ENCODE assay signal across 23 mouse cellular contexts in the genomic region with DNA sequence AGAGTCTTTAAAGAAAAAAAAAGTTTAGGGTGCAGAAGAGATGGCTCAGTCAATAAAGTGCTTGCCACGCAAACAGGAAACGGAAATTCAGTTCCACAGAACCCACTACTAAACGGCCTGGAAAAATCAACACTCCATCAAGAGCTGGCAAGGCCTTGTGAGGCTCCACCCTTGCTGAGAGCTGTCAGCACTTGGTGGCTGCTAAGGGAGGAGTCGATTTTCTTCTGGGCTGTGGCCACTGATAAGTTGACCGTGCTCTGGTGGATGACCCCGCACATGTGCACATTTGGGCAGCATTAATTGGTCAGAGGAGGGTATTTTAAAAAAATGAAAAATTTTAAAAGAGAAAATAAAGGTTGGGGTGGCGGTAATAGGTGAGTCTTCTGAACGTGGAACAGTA.
DNase-seq lines count a peak whose midpoint lies in the region; ATAC-seq and TF ChIP-seq lines count a peak whose summit lies in the region.
"Had no signal": no experiment of that assay in that cellular context is flagged by ENCODE, and none has a peak within 500 bp of the region (broad histone marks: within the 10 kb centered on the region; RNA-seq: fewer than 3 reads in every experiment).

No protein-coding gene starts in this region.

- H3K79me2 ChIP-seq in heart, adult 2 months (replicated peaks; ENCODE audit: control insufficient read depth, insufficient read depth, low read length) = no peaks in the 10 kb centered on the region

- no peak overlapping the region for H3K4me3 ChIP-seq in gastrocnemius, adult 2 months
- no peak overlapping the region for H3K4me3 ChIP-seq in heart, embryonic 12.5 days
- no peak overlapping the region for H3K4me3 ChIP-seq in heart, adult 2 months
- H3K4me3 ChIP-seq: embryonic facial prominence, embryonic 10.5 days; embryonic facial prominence, embryonic 12.5 days; forebrain, embryonic 13.5 days; forebrain, embryonic 15.5 days had no signal

- H3K27ac ChIP-seq in gastrocnemius, adult 2 months = no peak overlapping the region
- H3K27ac ChIP-seq in heart, embryonic 12.5 days (ENCODE audit: poor library complexity, severe bottlenecking) = no peak overlapping the region
- no peak overlapping the region for H3K27ac ChIP-seq in heart, adult 2 months
- H3K27ac ChIP-seq: embryonic facial prominence, embryonic 10.5 days; embryonic facial prominence, embryonic 12.5 days; forebrain, embryonic 13.5 days; forebrain, embryonic 15.5 days had no signal

- H3K36me3 ChIP-seq in heart, embryonic 12.5 days = no peaks in the 10 kb centered on the region
- H3K36me3 ChIP-seq in heart, adult 2 months (ENCODE audit: control insufficient read depth, insufficient read depth, low read length) = no peaks in the 10 kb centered on the region
- H3K36me3 ChIP-seq: embryonic facial prominence, embryonic 10.5 days; embryonic facial prominence, embryonic 12.5 days; forebrain, embryonic 15.5 days; G1E had no signal

- 31% methylated on average over 8 of the region's 8 CpGs for WGBS in heart, embryonic 12.5 days
- 30% methylated on average over 8 of the region's 8 CpGs for WGBS in heart, adult 2 months

- ATAC-seq in heart, embryonic 12.5 days (ENCODE audit: insufficient number of reproducible peaks, low FRiP score) = peak; percentile 61; the same call in 1 of the 2 replicates
- ATAC-seq: activated CD4-positive, CD25-positive, alpha-beta regulatory T cell, adult 4 months; CD4-positive, CD25-positive, alpha-beta regulatory T cell, adult 4 months; forebrain, embryonic 13.5 days; forebrain, embryonic 15.5 days; Patski had no signal

- no peak overlapping the region for H3K4me2 ChIP-seq in heart, embryonic 12.5 days
- H3K4me2 ChIP-seq: embryonic facial prominence, embryonic 12.5 days; forebrain, embryonic 13.5 days; forebrain, embryonic 15.5 days had no signal

- DNase-seq in gastrocnemius, adult 2 months = peak; percentile 26
- no peak for DNase-seq in gastrocnemius, adult 8-10 months (ENCODE audit: low spot score in 2 of 2)
- DNase-seq in heart, adult 11 months = no peak
- DNase-seq in heart, postnatal 4 days = peak; percentile 8
- DNase-seq in heart, adult 2 months = no peak
- DNase-seq: adrenal gland, adult 8-10 months; adrenal gland, postnatal 14 days; adrenal gland, postnatal 36 days; B cell, adult 2 months; cerebellum, adult 11-12 months; cerebellum, adult 2 months; cerebellum, adult 9-10 months; cerebellum, postnatal 10 days; cerebellum, postnatal 25 days had no signal

- intact Hi-C loops in gastrocnemius, adult 2 months (cut with DNase I) = no loop called here
- intact Hi-C loops in heart, adult 2 months (cut with DNase I) = no loop called here

- no peak overlapping the region for H3K9ac ChIP-seq in heart, embryonic 12.5 days
- no peak overlapping the region for H3K9ac ChIP-seq in heart, adult 2 months (ENCODE audit: low read depth, low read length)
- H3K9ac ChIP-seq: embryonic facial prominence, embryonic 12.5 days; forebrain, embryonic 13.5 days; forebrain, embryonic 15.5 days had no signal

- H3K27me3 ChIP-seq in heart, embryonic 12.5 days (replicated peaks) = no peaks in the 10 kb centered on the region
- no peaks in the 10 kb centered on the region for H3K27me3 ChIP-seq in heart, adult 2 months (ENCODE audit: control insufficient read depth, insufficient read depth, low read length)
- H3K27me3 ChIP-seq: embryonic facial prominence, embryonic 12.5 days; forebrain, embryonic 13.5 days; forebrain, embryonic 15.5 days; Patski had no signal

- TF ChIP-seq EP300 in heart, adult 2 months (IDR thresholded peaks at IDR 0.05; ENCODE audit: insufficient read depth, low read depth, low read length) = no peak

- H3K4me1 ChIP-seq in heart, embryonic 12.5 days (replicated peaks) = peaks cover 21% of the 10 kb centered on the region
- no peaks in the 10 kb centered on the region for H3K4me1 ChIP-seq in heart, adult 2 months (ENCODE audit: control insufficient read depth, insufficient read depth, low read length)
- H3K4me1 ChIP-seq: embryonic facial prominence, embryonic 10.5 days; embryonic facial prominence, embryonic 12.5 days; forebrain, embryonic 15.5 days had no signal

- H3K9me3 ChIP-seq in heart, embryonic 12.5 days (replicated peaks) = no peaks in the 10 kb centered on the region
- H3K9me3 ChIP-seq: embryonic facial prominence, embryonic 10.5 days; embryonic facial prominence, embryonic 12.5 days; forebrain, embryonic 13.5 days; forebrain, embryonic 15.5 days; G1E had no signal

- TF ChIP-seq CTCF in gastrocnemius, adult 2 months (IDR thresholded peaks at IDR 0.05) = no peak
- no peak for TF ChIP-seq CTCF in heart, adult 2 months (IDR thresholded peaks at IDR 0.05)

- no peak for TF ChIP-seq POLR2A in heart, adult 2 months (IDR thresholded peaks at IDR 0.05; ENCODE audit: insufficient read depth, low read depth, low read length)

Comparison
In these comparisons a context has a peak if more than half of its experiments do, and no peak if none do; other contexts are left out.
1. DNase-seq: peak in gastrocnemius, adult 2 months (single experiment) and heart, postnatal 4 days (single experiment); none in gastrocnemius, adult 8-10 months (0 of 2), heart, adult 11 months (single experiment) and heart, adult 2 months (0 of 2).